Mouse (Mus musculus) midbrain, embryonic 14.5 days (tissue): Measurements from ENCODE around the gene Slc7a5. TPM values are rescaled to one million over a fixed set of nuclear protein-coding genes. Genes with fewer than 3 reads are reported as not detected.

Source experiments
- ATAC-seq: fragments of 200-750 bp; cut with Nextera tagmentation; 2 replicates; pipeline ENCODE4 v1.8.0; 2017; ENCODE audit warnings: moderate number of reproducible peaks, moderate library complexity; ENCODE audit not compliant: low FRiP score, low TSS enrichment
- DNase-seq: peaks from one replicate; pipeline ENCODE4 v3.0.0-alpha.2; 2015
- H3K27ac ChIP-seq: fragments of 300-500 bp; sonication (generic); replicated peaks from 2 replicates; pipeline ENCODE4 v1.5.1; 2014; ENCODE audit warnings: mild to moderate bottlenecking, low read depth, low read length, moderate library complexity
- H3K27me3 ChIP-seq: fragments of 300-500 bp; sonication (generic); 2 replicates; pipeline ENCODE4 v1.6.1; 2014; ENCODE audit warnings: low read length, control low read depth, mixed read lengths; ENCODE audit not compliant: control insufficient read depth, insufficient read depth
- H3K36me3 ChIP-seq: fragments of 300-500 bp; sonication (generic); 2 replicates; pipeline ENCODE4 v1.6.1; 2014; ENCODE audit warnings: low read length, control low read depth; ENCODE audit not compliant: control insufficient read depth, insufficient read depth
- H3K4me1 ChIP-seq: fragments of 300-500 bp; sonication (generic); 2 replicates; pipeline ENCODE4 v1.6.1; 2014; ENCODE audit warnings: mild to moderate bottlenecking, antibody characterized with exemption, low read length, control low read depth; ENCODE audit not compliant: control insufficient read depth, insufficient read depth
- H3K4me2 ChIP-seq: fragments of 300-500 bp; sonication (generic); 2 replicates; pipeline ENCODE4 v1.6.1; 2014; ENCODE audit warnings: mild to moderate bottlenecking, low read length, moderate library complexity
- H3K4me3 ChIP-seq: fragments of 300-500 bp; sonication (generic); replicated peaks from 2 replicates; pipeline ENCODE4 v1.5.1; 2014; ENCODE audit warnings: low read depth, low read length
- H3K9ac ChIP-seq: fragments of 300-500 bp; sonication (generic); replicated peaks from 2 replicates; pipeline ENCODE4 v1.6.1; 2014; ENCODE audit warnings: mild to moderate bottlenecking, low read length, moderate library complexity
- H3K9me3 ChIP-seq: fragments of 300-500 bp; sonication (generic); 2 replicates; pipeline ENCODE4 v1.6.1; 2016; ENCODE audit warnings: low read length, control low read depth, mixed read lengths; ENCODE audit not compliant: control insufficient read depth
- WGBS: fragments of 180-500 bp; shearing (Covaris S2); extraction: QIAGEN DNeasy Blood & Tissue Kit; methylation state at CpG from one replicate; pipeline ENCODE4 v1.1.7; 2014; 5-methylcytosine and 5-hydroxymethylcytosine counted together
- polyA plus RNA-seq: library from polyadenylated mRNA; unstranded; fragments of >200 nt; fragmentation: Nextera tagmentation; extraction: Ambion mirVana; gene quantifications from 2 replicates; pipeline ENCODE4 v1.2.1, GENCODE M21; 2014

Gene Slc7a5
- polyA plus RNA-seq, 1 experiment from 2014 or later: 54.0 TPM

GRCm38 (mm10) chr8:121850821-121851470 is 56.5 kb downstream of the Slc7a5 start:
- WGBS: 5% methylated on average over 24 of the region's 24 CpGs
- Histone ChIP-seq H3K4me1 (peaks cover 6% of the 10 kb centered on the region; the same call in 1 of the 2 replicates), H3K27ac (no peak overlapping the region; the same call in 1 of the 2 replicates), H3K9ac (peak overlapping the region; percentile 30; the same call in 1 of the 2 replicates), H3K27me3 (no peaks in the 10 kb centered on the region), H3K4me3 (no peak overlapping the region), H3K36me3 (no peaks in the 10 kb centered on the region), H3K4me2 (peak overlapping the region; percentile 44), H3K9me3 (no peaks in the 10 kb centered on the region)
- peak; percentile 98 for DNase-seq
- ATAC-seq: peak; percentile 80

GRCm38 (mm10) chr8:121850436-121850820 is 57.1 kb downstream of the Slc7a5 start:
- no peak for ATAC-seq
- no peak overlapping the region for H3K4me3 ChIP-seq
- H3K4me2 ChIP-seq: peak overlapping the region; percentile 44
- H3K9ac ChIP-seq: no peak overlapping the region
- H3K4me1 ChIP-seq: peaks cover 6% of the 10 kb centered on the region; the same call in 1 of the 2 replicates
- 44% methylated on average over 12 of the region's 12 CpGs for WGBS
- no peak overlapping the region for H3K27ac ChIP-seq
- H3K9me3 ChIP-seq: no peaks in the 10 kb centered on the region
- H3K36me3 ChIP-seq: no peaks in the 10 kb centered on the region
- H3K27me3 ChIP-seq: no peaks in the 10 kb centered on the region
- DNase-seq: peak; percentile 13

- 17% methylated on average over 6 of the region's 6 CpGs for WGBS
- Histone ChIP-seq H3K9ac (no peak overlapping the region), H3K4me3 (no peak overlapping the region), H3K27ac (no peak overlapping the region), H3K27me3 (no peaks in the 10 kb centered on the region), H3K36me3 (no peaks in the 10 kb centered on the region), H3K4me2 (no peak overlapping the region), H3K4me1 (peaks cover 6% of the 10 kb centered on the region; the same call in 1 of the 2 replicates), H3K9me3 (no peaks in the 10 kb centered on the region)
- ATAC-seq (no peak; the same call in 1 of the 2 replicates), DNase-seq (peak; percentile 88)
Observed at GRCm38 (mm10) chr8:121850018-121850417, 57.5 kb downstream of the Slc7a5 start.

GRCm38 (mm10) chr8:121849303-121849702 is 58.2 kb downstream of the Slc7a5 start:
- H3K9me3 ChIP-seq: no peaks in the 10 kb centered on the region
- H3K27ac ChIP-seq: no peak overlapping the region
- H3K4me3 ChIP-seq: no peak overlapping the region
- H3K27me3 ChIP-seq: no peaks in the 10 kb centered on the region
- H3K4me1 ChIP-seq: peaks cover 6% of the 10 kb centered on the region; the same call in 1 of the 2 replicates
- DNase-seq (no peak), ATAC-seq (no peak)
- WGBS: 67% methylated on average over 9 of the region's 9 CpGs
- H3K9ac ChIP-seq: no peak overlapping the region
- H3K4me2 ChIP-seq: no peak overlapping the region
- no peaks in the 10 kb centered on the region for H3K36me3 ChIP-seq

GRCm38 (mm10) chr8:121848495-121848894 is 59.0 kb downstream of the Slc7a5 start:
- no peak overlapping the region for H3K9ac ChIP-seq
- H3K4me3 ChIP-seq: no peak overlapping the region
- WGBS: 74% methylated on average over 10 of the region's 10 CpGs
- H3K36me3 ChIP-seq: no peaks in the 10 kb centered on the region
- H3K4me2 ChIP-seq: no peak overlapping the region
- H3K27me3 ChIP-seq: no peaks in the 10 kb centered on the region
- H3K9me3 ChIP-seq: no peaks in the 10 kb centered on the region
- no peak for DNase-seq
- no peak overlapping the region for H3K27ac ChIP-seq
- H3K4me1 ChIP-seq: peaks cover 6% of the 10 kb centered on the region; the same call in 1 of the 2 replicates
- ATAC-seq: no peak

GRCm38 (mm10) chr8:121847987-121848386 is 59.5 kb downstream of the Slc7a5 start:
- peaks cover 6% of the 10 kb centered on the region; the same call in 1 of the 2 replicates for H3K4me1 ChIP-seq
- H3K27ac ChIP-seq: no peak overlapping the region
- H3K36me3 ChIP-seq: no peaks in the 10 kb centered on the region
- H3K4me2 ChIP-seq: no peak overlapping the region
- 73% methylated on average over 6 of the region's 6 CpGs for WGBS
- no peaks in the 10 kb centered on the region for H3K9me3 ChIP-seq
- DNase-seq (no peak), ATAC-seq (no peak)
- H3K4me3 ChIP-seq: no peak overlapping the region
- no peak overlapping the region for H3K9ac ChIP-seq
- no peaks in the 10 kb centered on the region for H3K27me3 ChIP-seq

- no peak overlapping the region for H3K27ac ChIP-seq
- no peak overlapping the region for H3K4me3 ChIP-seq
- no peaks in the 10 kb centered on the region for H3K9me3 ChIP-seq
- H3K9ac ChIP-seq: no peak overlapping the region
- no peak for DNase-seq
- peaks cover 6% of the 10 kb centered on the region; the same call in 1 of the 2 replicates for H3K4me1 ChIP-seq
- no peak for ATAC-seq
- no peak overlapping the region for H3K4me2 ChIP-seq
- WGBS: 64% methylated on average over 10 of the region's 10 CpGs
- H3K36me3 ChIP-seq: no peaks in the 10 kb centered on the region
- H3K27me3 ChIP-seq: no peaks in the 10 kb centered on the region
Observed at GRCm38 (mm10) chr8:121847261-121847822, 60.2 kb downstream of the Slc7a5 start.

- Histone ChIP-seq H3K36me3 (no peaks in the 10 kb centered on the region), H3K27ac (no peak overlapping the region), H3K27me3 (no peaks in the 10 kb centered on the region), H3K4me3 (no peak overlapping the region), H3K4me2 (no peak overlapping the region), H3K9ac (no peak overlapping the region), H3K9me3 (no peaks in the 10 kb centered on the region), H3K4me1 (peaks cover 6% of the 10 kb centered on the region; the same call in 1 of the 2 replicates)
- ATAC-seq (no peak), DNase-seq (no peak)
Observed at GRCm38 (mm10) chr8:121846815-121847214, 60.7 kb downstream of the Slc7a5 start.

- 56% methylated on average over 6 of the region's 7 CpGs for WGBS
- H3K27ac ChIP-seq: no peak overlapping the region
Observed at GRCm38 (mm10) chr8:121844765-121845164, 62.7 kb downstream of the Slc7a5 start.

More at GRCm38 (mm10) chr8:121844765-121845164, 62.7 kb downstream of the Slc7a5 start:
- DNase-seq: no peak
- H3K27me3 ChIP-seq: no peaks in the 10 kb centered on the region
- no peak overlapping the region for H3K9ac ChIP-seq
- no peaks in the 10 kb centered on the region for H3K9me3 ChIP-seq
- H3K4me3 ChIP-seq: no peak overlapping the region
- no peaks in the 10 kb centered on the region for H3K4me1 ChIP-seq
- no peaks in the 10 kb centered on the region for H3K36me3 ChIP-seq
- H3K4me2 ChIP-seq: no peak overlapping the region
- ATAC-seq: no peak
